Mouse (Mus musculus) brain, embryonic 14.5 days (tissue): ENCODE results near the gene Tmem199. TPM values are rescaled to one million over a fixed set of nuclear protein-coding genes. Genes with fewer than 3 reads are reported as not detected.
"Not testable (repeated sequence)": the region's sequence is repeated elsewhere in the genome, so short reads cannot be mapped to it uniquely, and the experiment has no call there.

ENCODE experiments used
- DNase-seq: peaks from one replicate; pipeline ENCODE4 v3.0.0-alpha.2; 2011; ENCODE audit warnings: low read depth
- CTCF ChIP-seq: fragments of 200-500 bp; IDR thresholded peaks from 2 replicates; pipeline ENCODE4 v1.5.1; 2012; ENCODE audit warnings: inconsistent platforms, mild to moderate bottlenecking, moderate library complexity, borderline replicate concordance; ENCODE audit not compliant: insufficient read depth, insufficient read length; ENCODE audit errors: extremely low read depth
- POLR2A ChIP-seq: fragments of 200-500 bp; IDR thresholded peaks from 2 replicates; pipeline ENCODE4 v1.6.1; 2012; ENCODE audit warnings: mild to moderate bottlenecking, inconsistent platforms, borderline replicate concordance; ENCODE audit not compliant: poor library complexity, insufficient read depth, insufficient read length, severe bottlenecking; ENCODE audit errors: extremely low read depth
- polyA plus RNA-seq: library from polyadenylated mRNA; depleted of rRNA; stranded (reverse); fragments of >200 nt; gene quantifications from 2 replicates; pipeline ENCODE4 v1.2.3, GENCODE M21; 2012

The Tmem199 gene
- polyA plus RNA-seq, 1 experiment: 49.9 TPM

- no peak for TF ChIP-seq CTCF
- TF ChIP-seq POLR2A: no peak
- peak; percentile 24 for DNase-seq
These were observed 32.6 kb upstream of the Tmem199 start for GRCm38 (mm10) chr11:78544449-78545111.

- DNase-seq: no peak
- TF ChIP-seq POLR2A (no peak), CTCF (no peak)
These were observed 28.4 kb upstream of the Tmem199 start for GRCm38 (mm10) chr11:78540358-78540757.

- no peak for TF ChIP-seq CTCF
- no peak for TF ChIP-seq POLR2A
- no peak for DNase-seq
These were observed 24.7 kb upstream of the Tmem199 start for GRCm38 (mm10) chr11:78536690-78537084.

- peak; percentile 100 for DNase-seq
- TF ChIP-seq CTCF (no peak), POLR2A (peak; percentile 56; the same call in 1 of the 2 replicates)
These were observed 24.2 kb upstream of the Tmem199 start, which contains the start of the genes Tnfaip1 and Ift20 for GRCm38 (mm10) chr11:78536080-78536689. TSS of gene Tnfaip1 (minus strand) at chr11:78536332. TSS of gene Ift20 (plus strand) at chr11:78536361.

- peak; percentile 62 for DNase-seq
- TF ChIP-seq POLR2A (no peak), CTCF (no peak)
These were observed 23.6 kb upstream of the Tmem199 start for GRCm38 (mm10) chr11:78535376-78536079.

GRCm38 (mm10) chr11:78534516-78534915 lies 22.5 kb upstream of the Tmem199 start:
- TF ChIP-seq POLR2A (no peak), CTCF (no peak)
- no peak for DNase-seq

GRCm38 (mm10) chr11:78531515-78531914 lies 19.5 kb upstream of the Tmem199 start:
- DNase-seq: not testable (repeated sequence)

- TF ChIP-seq CTCF (no peak), POLR2A (no peak)
- no peak for DNase-seq
These were observed 19.1 kb upstream of the Tmem199 start for GRCm38 (mm10) chr11:78531046-78531445.

- no peak for DNase-seq
- no peak for TF ChIP-seq CTCF
- TF ChIP-seq POLR2A: no peak
These were observed 18.0 kb upstream of the Tmem199 start for GRCm38 (mm10) chr11:78530001-78530400.

- no peak for TF ChIP-seq CTCF
- TF ChIP-seq POLR2A: no peak
- DNase-seq: no peak
These were observed 16.7 kb upstream of the Tmem199 start for GRCm38 (mm10) chr11:78528714-78529113.

- TF ChIP-seq POLR2A (no peak), CTCF (no peak)
- peak; percentile 73 for DNase-seq
These were observed 12.9 kb upstream of the Tmem199 start for GRCm38 (mm10) chr11:78524838-78525237.

GRCm38 (mm10) chr11:78523241-78523955 lies 11.4 kb upstream of the Tmem199 start:
- DNase-seq: peak; percentile 39
- no peak for TF ChIP-seq POLR2A
- TF ChIP-seq CTCF: no peak

- no peak for DNase-seq
- no peak for TF ChIP-seq POLR2A
- no peak for TF ChIP-seq CTCF
These were observed 10.6 kb upstream of the Tmem199 start for GRCm38 (mm10) chr11:78522481-78522997.

GRCm38 (mm10) chr11:78521880-78522279 lies 9.9 kb upstream of the Tmem199 start:
- DNase-seq: no peak
- TF ChIP-seq CTCF: no peak
- TF ChIP-seq POLR2A: no peak
